Mouse (Mus musculus) limb, embryonic 11.5 days (tissue): ENCODE measurements around the gene Spg20. TPM values are rescaled to one million over a fixed set of nuclear protein-coding genes. Genes with fewer than 3 reads are reported as not detected.

Experiments used
- ATAC-seq: fragments of 200-750 bp; cut with Nextera tagmentation; 2 replicates; pipeline ENCODE4 v1.8.0; 2017; ENCODE audit warnings: low read depth; ENCODE audit not compliant: insufficient number of reproducible peaks, low FRiP score, low TSS enrichment
- DNase-seq: peaks from one replicate; pipeline ENCODE4 v3.0.0-alpha.2; 2015; ENCODE audit warnings: low spot score
- H3K27ac ChIP-seq: fragments of 300-500 bp; sonication (generic); replicated peaks from 2 replicates; pipeline ENCODE4 v1.5.1; 2014; ENCODE audit warnings: low read depth, mild to moderate bottlenecking, low read length
- H3K27me3 ChIP-seq: fragments of 300-500 bp; sonication (generic); 2 replicates; pipeline ENCODE4 v1.6.1; 2014; ENCODE audit warnings: mild to moderate bottlenecking, low read length, mixed read lengths; ENCODE audit not compliant: control insufficient read depth, insufficient read depth
- H3K36me3 ChIP-seq: fragments of 300-500 bp; sonication (generic); 2 replicates; pipeline ENCODE4 v1.6.1; 2014; ENCODE audit warnings: mild to moderate bottlenecking, low read length, moderate library complexity, mixed read lengths; ENCODE audit not compliant: control insufficient read depth, insufficient read depth
- H3K4me1 ChIP-seq: fragments of 300-500 bp; sonication (generic); 2 replicates; pipeline ENCODE4 v1.6.1; 2014; ENCODE audit warnings: low read length, mixed read lengths; ENCODE audit not compliant: control insufficient read depth, insufficient read depth
- H3K4me2 ChIP-seq: fragments of 300-500 bp; sonication (generic); 2 replicates; pipeline ENCODE4 v1.6.1; 2014; ENCODE audit warnings: low read depth, mild to moderate bottlenecking, moderate library complexity; ENCODE audit not compliant: severe bottlenecking
- H3K4me3 ChIP-seq: fragments of 300-500 bp; sonication (generic); 2 replicates; pipeline ENCODE4 v1.5.1; 2014; ENCODE audit warnings: low read depth, low read length
- H3K9ac ChIP-seq: fragments of 300-500 bp; sonication (generic); 2 replicates; pipeline ENCODE4 v1.6.1; 2014; ENCODE audit warnings: mild to moderate bottlenecking, low read length
- H3K9me3 ChIP-seq: fragments of 300-500 bp; sonication (generic); 2 replicates; pipeline ENCODE4 v1.6.1; 2016; ENCODE audit warnings: low read length; ENCODE audit not compliant: control insufficient read depth
- WGBS: fragments of 180-500 bp; shearing (Covaris S2); extraction: QIAGEN DNeasy Blood & Tissue Kit; methylation state at CpG from one replicate; pipeline ENCODE4 v1.1.7; 2014; 5-methylcytosine and 5-hydroxymethylcytosine counted together
- polyA plus RNA-seq: library from polyadenylated mRNA; unstranded; fragments of >200 nt; fragmentation: Nextera tagmentation; extraction: Ambion mirVana; gene quantifications from 2 replicates; pipeline ENCODE4 v1.2.1, GENCODE M21; 2014

Gene Spg20
- polyA plus RNA-seq, 1 experiment from 2014 or later, result 86.9 TPM

DNA sequence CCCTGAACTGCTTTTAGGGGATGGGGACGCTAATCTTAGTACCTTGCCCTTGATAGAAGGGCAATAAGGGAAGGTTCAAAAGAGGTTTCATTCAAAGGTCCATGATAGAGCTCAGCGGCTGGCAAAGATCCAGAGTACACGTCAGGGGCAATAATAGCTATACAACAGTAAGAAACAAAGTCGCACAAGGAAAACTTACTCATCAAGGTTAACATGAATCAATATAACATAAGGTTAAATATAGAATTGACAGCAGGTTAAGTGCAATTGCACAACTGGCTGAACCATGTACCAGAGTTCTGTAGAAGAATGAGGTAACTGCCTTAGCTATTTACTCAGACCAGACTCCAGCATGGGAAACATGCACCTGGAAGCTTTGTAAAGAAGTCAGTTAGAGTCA is 22.6 kb upstream of the Spg20 start:
- WGBS, result 90% methylated on average over 4 of the region's 4 CpGs

DNA sequence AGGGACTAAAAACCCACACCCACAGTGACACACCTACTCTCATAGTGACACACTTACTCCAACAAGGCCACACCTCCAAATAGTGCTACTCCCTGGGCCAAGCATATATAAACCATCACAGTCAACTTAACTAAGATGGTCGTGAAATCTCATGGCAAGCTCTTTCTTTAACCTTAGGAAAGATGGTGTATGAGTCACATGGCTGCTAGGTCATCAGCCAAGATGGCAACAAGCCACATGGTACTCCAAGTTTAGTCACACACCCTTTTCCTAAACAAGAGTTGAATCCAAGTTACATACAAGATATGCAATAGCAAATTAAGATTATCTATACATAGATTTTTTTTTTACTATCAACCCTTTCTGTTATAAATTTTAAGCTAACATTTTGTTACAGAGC is 18.7 kb upstream of the Spg20 start:
- Histone ChIP-seq H3K27me3 (no peaks in the 10 kb centered on the region), H3K27ac (no peak overlapping the region), H3K36me3 (no peaks in the 10 kb centered on the region), H3K4me3 (no peak overlapping the region), H3K9ac (no peak overlapping the region), H3K9me3 (no peaks in the 10 kb centered on the region), H3K4me1 (0 out of 2 replicates have a peak, but pooled peaks cover 2% of the 10 kb centered on the region), H3K4me2 (no peak overlapping the region)
- DNase-seq, result no peak
- WGBS, result 59% methylated on average over 1 of the region's 1 CpGs
- no peak for ATAC-seq

More for the DNA sequence above, 22.6 kb upstream of the Spg20 start:
- H3K4me1 ChIP-seq, result no peaks in the 10 kb centered on the region
- no peaks in the 10 kb centered on the region for H3K36me3 ChIP-seq
- H3K27ac ChIP-seq, result no peak overlapping the region
- H3K4me2 ChIP-seq, result no peak overlapping the region
- no peaks in the 10 kb centered on the region for H3K9me3 ChIP-seq
- no peak for DNase-seq
- no peak overlapping the region for H3K4me3 ChIP-seq
- H3K9ac ChIP-seq, result no peak overlapping the region
- no peaks in the 10 kb centered on the region for H3K27me3 ChIP-seq
- no peak for ATAC-seq

GRCm38 (mm10) chr3:55095968-55096654 is 15.8 kb upstream of the Spg20 start:
- Histone ChIP-seq H3K9me3 (no peaks in the 10 kb centered on the region), H3K27me3 (no peaks in the 10 kb centered on the region), H3K27ac (no peak overlapping the region), H3K4me3 (no peak overlapping the region), H3K36me3 (no peaks in the 10 kb centered on the region), H3K4me1 (0 out of 2 replicates have a peak, but pooled peaks cover 2% of the 10 kb centered on the region), H3K4me2 (no peak overlapping the region), H3K9ac (no peak overlapping the region)
- 44% methylated on average over 8 of the region's 8 CpGs for WGBS
- DNase-seq (peak; percentile 43), ATAC-seq (peak; percentile 70)

- WGBS, result 84% methylated on average over 2 of the region's 2 CpGs
- H3K4me3 ChIP-seq, result no peak overlapping the region
Observed at GRCm38 (mm10) chr3:55096655-55097005, 15.3 kb upstream of the Spg20 start.

GRCm38 (mm10) chr3:55097186-55097585 is 14.7 kb upstream of the Spg20 start:
- 69% methylated on average over 2 of the region's 2 CpGs for WGBS
- Histone ChIP-seq H3K27ac (no peak overlapping the region), H3K36me3 (no peaks in the 10 kb centered on the region), H3K9ac (no peak overlapping the region), H3K4me3 (no peak overlapping the region), H3K4me2 (no peak overlapping the region), H3K9me3 (no peaks in the 10 kb centered on the region), H3K27me3 (no peaks in the 10 kb centered on the region), H3K4me1 (0 out of 2 replicates have a peak, but pooled peaks cover 2% of the 10 kb centered on the region)
- DNase-seq (no peak), ATAC-seq (no peak)

More at GRCm38 (mm10) chr3:55096655-55097005, 15.3 kb upstream of the Spg20 start:
- H3K36me3 ChIP-seq, result no peaks in the 10 kb centered on the region
- no peak for ATAC-seq
- H3K27ac ChIP-seq, result no peak overlapping the region
- no peak overlapping the region for H3K4me2 ChIP-seq
- H3K9me3 ChIP-seq, result no peaks in the 10 kb centered on the region
- H3K4me1 ChIP-seq, result 0 out of 2 replicates have a peak, but pooled peaks cover 2% of the 10 kb centered on the region
- H3K27me3 ChIP-seq, result no peaks in the 10 kb centered on the region
- no peak for DNase-seq
- no peak overlapping the region for H3K9ac ChIP-seq

GRCm38 (mm10) chr3:55098014-55098413 is 13.9 kb upstream of the Spg20 start:
- no peaks in the 10 kb centered on the region for H3K9me3 ChIP-seq
- ATAC-seq (no peak), DNase-seq (no peak)
- no peaks in the 10 kb centered on the region for H3K36me3 ChIP-seq
- H3K9ac ChIP-seq, result no peak overlapping the region
- 84% methylated on average over 2 of the region's 2 CpGs for WGBS
- no peak overlapping the region for H3K4me2 ChIP-seq
- 0 out of 2 replicates have a peak, but pooled peaks cover 2% of the 10 kb centered on the region for H3K4me1 ChIP-seq
- H3K27ac ChIP-seq, result no peak overlapping the region
- no peak overlapping the region for H3K4me3 ChIP-seq
- no peaks in the 10 kb centered on the region for H3K27me3 ChIP-seq

DNA sequence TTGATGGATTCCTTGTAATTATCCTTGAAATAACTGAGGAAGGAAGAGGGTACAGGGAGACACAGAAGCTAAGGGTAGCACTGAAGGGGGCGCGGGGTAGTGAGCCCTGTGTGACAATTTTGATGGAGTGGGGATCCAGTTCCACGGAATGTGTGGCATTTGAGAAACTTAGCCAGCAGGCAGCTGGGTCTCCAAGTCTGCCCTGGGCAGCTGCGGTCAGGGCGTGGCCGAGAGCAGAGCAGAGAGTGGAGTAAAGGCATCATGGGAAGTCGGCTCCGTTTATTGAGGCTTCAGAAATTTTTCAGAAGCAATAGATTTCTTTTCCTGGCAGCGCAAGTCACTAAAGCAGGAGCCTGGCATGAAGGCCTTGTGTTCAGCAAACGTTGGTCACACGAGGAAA is 12.9 kb upstream of the Spg20 start:
- no peak for ATAC-seq
- H3K4me1 ChIP-seq, result 0 out of 2 replicates have a peak, but pooled peaks cover 2% of the 10 kb centered on the region
- H3K27ac ChIP-seq, result no peak overlapping the region
- no peaks in the 10 kb centered on the region for H3K9me3 ChIP-seq
- 77% methylated on average over 11 of the region's 11 CpGs for WGBS
- no peaks in the 10 kb centered on the region for H3K36me3 ChIP-seq
- H3K4me2 ChIP-seq, result no peak overlapping the region
- H3K4me3 ChIP-seq, result no peak overlapping the region
- DNase-seq, result no peak
- H3K9ac ChIP-seq, result no peak overlapping the region
- no peaks in the 10 kb centered on the region for H3K27me3 ChIP-seq

DNA sequence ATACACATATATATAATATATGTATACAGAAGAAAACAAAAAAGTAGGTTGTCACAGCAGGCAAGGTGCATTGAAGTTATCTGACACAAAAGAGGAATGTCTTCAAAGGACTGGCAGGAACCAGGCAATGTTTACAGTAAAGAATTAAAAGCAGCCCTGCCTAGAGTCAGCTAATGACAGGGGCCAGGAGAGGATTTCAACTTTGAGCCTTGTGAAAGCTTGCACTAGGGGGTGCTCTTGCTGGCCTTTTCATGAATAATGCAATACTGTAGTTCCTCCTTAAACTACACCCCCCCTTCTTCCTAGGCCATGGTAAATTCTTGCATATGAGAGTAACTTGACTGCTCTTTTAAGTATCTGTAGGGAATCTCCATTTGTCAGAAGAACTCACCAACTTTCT is 10.8 kb upstream of the Spg20 start:
- no peak overlapping the region for H3K9ac ChIP-seq
- 0 out of 2 replicates have a peak, but pooled peaks cover 2% of the 10 kb centered on the region for H3K4me1 ChIP-seq
- no peak overlapping the region for H3K4me2 ChIP-seq
- no peak overlapping the region for H3K27ac ChIP-seq
- DNase-seq, result no peak
- no peaks in the 10 kb centered on the region for H3K36me3 ChIP-seq
- no peaks in the 10 kb centered on the region for H3K9me3 ChIP-seq
- ATAC-seq, result no peak
- H3K27me3 ChIP-seq, result no peaks in the 10 kb centered on the region
- H3K4me3 ChIP-seq, result no peak overlapping the region
